Mouse (Mus musculus): ENCODE results near the gene Prph2. TPM values are rescaled to one million over a fixed set of nuclear protein-coding genes. Genes with fewer than 3 reads are reported as not detected.

Prph2 gene
- polyA plus RNA-seq, 1 experiment: not detected

GRCm38 (mm10) chr17:46933557-46934348, 23.5 kb downstream of the Prph2 start:
- 79% methylated on average over 19 of the region's 19 CpGs for WGBS
- Histone ChIP-seq H3K4me3 (ENCODE audit: insufficient read depth, low read depth, low read length) (no peak overlapping the region), H3K4me1 (ENCODE audit: control insufficient read depth, insufficient read depth, low read length) (no peaks in the 10 kb centered on the region), H3K36me3 (ENCODE audit: control insufficient read depth, insufficient read depth, low read length) (peaks cover 15% of the 10 kb centered on the region), H3K27me3 (replicated peaks; ENCODE audit: control insufficient read depth, insufficient read depth, low read length) (no peaks in the 10 kb centered on the region), H3K27ac (ENCODE audit: insufficient read depth, low read depth, low read length) (no peak overlapping the region)
- peak; percentile 62 for DNase-seq
- TF ChIP-seq CTCF (conservative IDR thresholded peaks at IDR 0.05; ENCODE audit: insufficient read depth, insufficient read length, low read depth, low read length) (peak; percentile 77), POLR2A (IDR thresholded peaks at IDR 0.05; ENCODE audit: low read depth, low read length) (no peak)

GRCm38 (mm10) chr17:46940461-46940860, 30.2 kb downstream of the Prph2 start:
- DNase-seq: no peak
- H3K4me1 ChIP-seq (ENCODE audit: control insufficient read depth, insufficient read depth, low read length): no peaks in the 10 kb centered on the region
- WGBS: 92% methylated on average over 8 of the region's 8 CpGs
- peaks cover 6% of the 10 kb centered on the region for H3K36me3 ChIP-seq (ENCODE audit: control insufficient read depth, insufficient read depth, low read length)
- TF ChIP-seq CTCF (conservative IDR thresholded peaks at IDR 0.05; ENCODE audit: insufficient read depth, insufficient read length, low read depth, low read length): no peak
- no peak for TF ChIP-seq POLR2A (IDR thresholded peaks at IDR 0.05; ENCODE audit: low read depth, low read length)
- H3K27ac ChIP-seq (ENCODE audit: insufficient read depth, low read depth, low read length): no peak overlapping the region
- no peaks in the 10 kb centered on the region for H3K27me3 ChIP-seq (replicated peaks; ENCODE audit: control insufficient read depth, insufficient read depth, low read length)
- no peak overlapping the region for H3K4me3 ChIP-seq (ENCODE audit: insufficient read depth, low read depth, low read length)

- 96% methylated on average over 9 of the region's 9 CpGs for WGBS
- Histone ChIP-seq H3K27ac (ENCODE audit: insufficient read depth, low read depth, low read length) (no peak overlapping the region), H3K27me3 (replicated peaks; ENCODE audit: control insufficient read depth, insufficient read depth, low read length) (no peaks in the 10 kb centered on the region), H3K36me3 (ENCODE audit: control insufficient read depth, insufficient read depth, low read length) (peaks cover 9% of the 10 kb centered on the region), H3K4me1 (ENCODE audit: control insufficient read depth, insufficient read depth, low read length) (no peaks in the 10 kb centered on the region), H3K4me3 (ENCODE audit: insufficient read depth, low read depth, low read length) (no peak overlapping the region)
- TF ChIP-seq CTCF (conservative IDR thresholded peaks at IDR 0.05; ENCODE audit: insufficient read depth, insufficient read length, low read depth, low read length): no peak
- no peak for TF ChIP-seq POLR2A (IDR thresholded peaks at IDR 0.05; ENCODE audit: low read depth, low read length)
- no peak for DNase-seq
Measured at GRCm38 (mm10) chr17:46942421-46942820, 32.2 kb downstream of the Prph2 start.

GRCm38 (mm10) chr17:46946276-46946675, 36.0 kb downstream of the Prph2 start:
- TF ChIP-seq CTCF (conservative IDR thresholded peaks at IDR 0.05; ENCODE audit: insufficient read depth, insufficient read length, low read depth, low read length) (no peak), POLR2A (IDR thresholded peaks at IDR 0.05; ENCODE audit: low read depth, low read length) (no peak)
- Histone ChIP-seq H3K4me3 (ENCODE audit: insufficient read depth, low read depth, low read length) (no peak overlapping the region), H3K36me3 (ENCODE audit: control insufficient read depth, insufficient read depth, low read length) (peaks cover 8% of the 10 kb centered on the region), H3K27ac (ENCODE audit: insufficient read depth, low read depth, low read length) (no peak overlapping the region), H3K27me3 (replicated peaks; ENCODE audit: control insufficient read depth, insufficient read depth, low read length) (no peaks in the 10 kb centered on the region), H3K4me1 (ENCODE audit: control insufficient read depth, insufficient read depth, low read length) (no peaks in the 10 kb centered on the region)
- WGBS: 94% methylated on average over 9 of the region's 9 CpGs
- no peak for DNase-seq

- Histone ChIP-seq H3K27ac (ENCODE audit: insufficient read depth, low read depth, low read length) (no peak overlapping the region), H3K4me3 (ENCODE audit: insufficient read depth, low read depth, low read length) (no peak overlapping the region), H3K4me1 (ENCODE audit: control insufficient read depth, insufficient read depth, low read length) (no peaks in the 10 kb centered on the region), H3K27me3 (replicated peaks; ENCODE audit: control insufficient read depth, insufficient read depth, low read length) (no peaks in the 10 kb centered on the region), H3K36me3 (ENCODE audit: control insufficient read depth, insufficient read depth, low read length) (peaks cover 9% of the 10 kb centered on the region)
- TF ChIP-seq CTCF (conservative IDR thresholded peaks at IDR 0.05; ENCODE audit: insufficient read depth, insufficient read length, low read depth, low read length) (0 out of 2 replicates have a peak, but pooled peaks have one; percentile 19), POLR2A (IDR thresholded peaks at IDR 0.05; ENCODE audit: low read depth, low read length) (no peak)
- DNase-seq: no peak
- WGBS: 81% methylated on average over 2 of the region's 2 CpGs
Measured at GRCm38 (mm10) chr17:46958045-46958444, 47.8 kb downstream of the Prph2 start.

- no peaks in the 10 kb centered on the region for H3K27me3 ChIP-seq (replicated peaks; ENCODE audit: control insufficient read depth, insufficient read depth, low read length)
- 90% methylated on average over 10 of the region's 10 CpGs for WGBS
- H3K4me1 ChIP-seq (ENCODE audit: control insufficient read depth, insufficient read depth, low read length): no peaks in the 10 kb centered on the region
- DNase-seq: no peak
- H3K36me3 ChIP-seq (ENCODE audit: control insufficient read depth, insufficient read depth, low read length): peaks cover 6% of the 10 kb centered on the region
- no peak overlapping the region for H3K4me3 ChIP-seq (ENCODE audit: insufficient read depth, low read depth, low read length)
- no peak overlapping the region for H3K27ac ChIP-seq (ENCODE audit: insufficient read depth, low read depth, low read length)
- no peak for TF ChIP-seq POLR2A (IDR thresholded peaks at IDR 0.05; ENCODE audit: low read depth, low read length)
- TF ChIP-seq CTCF (conservative IDR thresholded peaks at IDR 0.05; ENCODE audit: insufficient read depth, insufficient read length, low read depth, low read length): no peak
Measured at GRCm38 (mm10) chr17:46960216-46960615, 50.0 kb downstream of the Prph2 start.

- H3K27me3 ChIP-seq (replicated peaks; ENCODE audit: control insufficient read depth, insufficient read depth, low read length): no peaks in the 10 kb centered on the region
- TF ChIP-seq CTCF (conservative IDR thresholded peaks at IDR 0.05; ENCODE audit: insufficient read depth, insufficient read length, low read depth, low read length): no peak
- TF ChIP-seq POLR2A (IDR thresholded peaks at IDR 0.05; ENCODE audit: low read depth, low read length): no peak
- peaks cover 5% of the 10 kb centered on the region; the same call in 1 of the 2 replicates for H3K36me3 ChIP-seq (ENCODE audit: control insufficient read depth, insufficient read depth, low read length)
- 79% methylated on average over 3 of the region's 3 CpGs for WGBS
- DNase-seq: no peak
- no peaks in the 10 kb centered on the region for H3K4me1 ChIP-seq (ENCODE audit: control insufficient read depth, insufficient read depth, low read length)
- H3K4me3 ChIP-seq (ENCODE audit: insufficient read depth, low read depth, low read length): no peak overlapping the region
- H3K27ac ChIP-seq (ENCODE audit: insufficient read depth, low read depth, low read length): no peak overlapping the region
Measured at GRCm38 (mm10) chr17:46962153-46962552, 51.9 kb downstream of the Prph2 start.

All from kidney, adult 2 months (tissue).